Mouse (Mus musculus) midbrain, embryonic 14.5 days (tissue): ENCODE measurements around the gene Iqcd. TPM values are rescaled to one million over a fixed set of nuclear protein-coding genes. Genes with fewer than 3 reads are reported as not detected.

Experiments used
- ATAC-seq: fragments of 200-750 bp; cut with Nextera tagmentation; 2 replicates; pipeline ENCODE4 v1.8.0; 2017; ENCODE audit warnings: moderate number of reproducible peaks, moderate library complexity; ENCODE audit not compliant: low FRiP score, low TSS enrichment
- DNase-seq: peaks from one replicate; pipeline ENCODE4 v3.0.0-alpha.2; 2015
- H3K27ac ChIP-seq: fragments of 300-500 bp; sonication (generic); replicated peaks from 2 replicates; pipeline ENCODE4 v1.5.1; 2014; ENCODE audit warnings: mild to moderate bottlenecking, low read depth, low read length, moderate library complexity
- H3K27me3 ChIP-seq: fragments of 300-500 bp; sonication (generic); 2 replicates; pipeline ENCODE4 v1.6.1; 2014; ENCODE audit warnings: low read length, control low read depth, mixed read lengths; ENCODE audit not compliant: control insufficient read depth, insufficient read depth
- H3K36me3 ChIP-seq: fragments of 300-500 bp; sonication (generic); 2 replicates; pipeline ENCODE4 v1.6.1; 2014; ENCODE audit warnings: low read length, control low read depth; ENCODE audit not compliant: control insufficient read depth, insufficient read depth
- H3K4me1 ChIP-seq: fragments of 300-500 bp; sonication (generic); 2 replicates; pipeline ENCODE4 v1.6.1; 2014; ENCODE audit warnings: mild to moderate bottlenecking, antibody characterized with exemption, low read length, control low read depth; ENCODE audit not compliant: control insufficient read depth, insufficient read depth
- H3K4me2 ChIP-seq: fragments of 300-500 bp; sonication (generic); 2 replicates; pipeline ENCODE4 v1.6.1; 2014; ENCODE audit warnings: mild to moderate bottlenecking, low read length, moderate library complexity
- H3K4me3 ChIP-seq: fragments of 300-500 bp; sonication (generic); replicated peaks from 2 replicates; pipeline ENCODE4 v1.5.1; 2014; ENCODE audit warnings: low read depth, low read length
- H3K9ac ChIP-seq: fragments of 300-500 bp; sonication (generic); replicated peaks from 2 replicates; pipeline ENCODE4 v1.6.1; 2014; ENCODE audit warnings: mild to moderate bottlenecking, low read length, moderate library complexity
- H3K9me3 ChIP-seq: fragments of 300-500 bp; sonication (generic); 2 replicates; pipeline ENCODE4 v1.6.1; 2016; ENCODE audit warnings: low read length, control low read depth, mixed read lengths; ENCODE audit not compliant: control insufficient read depth
- WGBS: fragments of 180-500 bp; shearing (Covaris S2); extraction: QIAGEN DNeasy Blood & Tissue Kit; methylation state at CpG from one replicate; pipeline ENCODE4 v1.1.7; 2014; 5-methylcytosine and 5-hydroxymethylcytosine counted together
- polyA plus RNA-seq: library from polyadenylated mRNA; unstranded; fragments of >200 nt; fragmentation: Nextera tagmentation; extraction: Ambion mirVana; gene quantifications from 2 replicates; pipeline ENCODE4 v1.2.1, GENCODE M21; 2014

Iqcd gene
- polyA plus RNA-seq, 1 experiment from 2014 or later = 1.7 TPM

GRCm38 (mm10) chr5:120648569-120649373 lies 60.0 kb downstream of the Iqcd start, which contains the start of gene Rasal1:
TSS of gene Rasal1 (plus strand) at chr5:120648812.
- Histone ChIP-seq H3K36me3 (no peaks in the 10 kb centered on the region), H3K4me3 (peak within 1 kb of the TSS; percentile 18), H3K27me3 (peaks cover 28% of the 10 kb centered on the region), H3K9ac (no peak within 1 kb of the TSS; the same call in 1 of the 2 replicates), H3K4me2 (peak within 1 kb of the TSS; percentile 44), H3K9me3 (no peaks in the 10 kb centered on the region), H3K27ac (no peak within 1 kb of the TSS), H3K4me1 (peaks cover 7% of the 10 kb centered on the region; the same call in 1 of the 2 replicates)
- DNase-seq (peak; percentile 58), ATAC-seq (no peak)
- WGBS = 1% methylated on average over 52 of the region's 53 CpGs

- Histone ChIP-seq H3K4me1 (peaks cover 7% of the 10 kb centered on the region; the same call in 1 of the 2 replicates), H3K9ac (no peak overlapping the region), H3K4me3 (peak overlapping the region; percentile 18), H3K4me2 (peak overlapping the region; percentile 44), H3K9me3 (no peaks in the 10 kb centered on the region), H3K36me3 (no peaks in the 10 kb centered on the region), H3K27ac (no peak overlapping the region), H3K27me3 (peaks cover 28% of the 10 kb centered on the region)
- DNase-seq (peak; percentile 37), ATAC-seq (no peak)
- 3% methylated on average over 21 of the region's 21 CpGs for WGBS
Observed at GRCm38 (mm10) chr5:120649374-120649933, 60.6 kb downstream of the Iqcd start.

GRCm38 (mm10) chr5:120649938-120650337 lies 61.1 kb downstream of the Iqcd start:
- Histone ChIP-seq H3K4me3 (no peak overlapping the region), H3K27ac (no peak overlapping the region), H3K36me3 (no peaks in the 10 kb centered on the region), H3K4me1 (peaks cover 7% of the 10 kb centered on the region; the same call in 1 of the 2 replicates), H3K9ac (no peak overlapping the region), H3K9me3 (no peaks in the 10 kb centered on the region), H3K4me2 (no peak overlapping the region), H3K27me3 (peaks cover 28% of the 10 kb centered on the region)
- DNase-seq = no peak
- WGBS = 25% methylated on average over 13 of the region's 13 CpGs
- no peak for ATAC-seq

- Histone ChIP-seq H3K27me3 (peaks cover 28% of the 10 kb centered on the region), H3K36me3 (no peaks in the 10 kb centered on the region), H3K4me1 (peaks cover 7% of the 10 kb centered on the region; the same call in 1 of the 2 replicates), H3K27ac (no peak overlapping the region), H3K4me3 (no peak overlapping the region), H3K9ac (no peak overlapping the region), H3K9me3 (no peaks in the 10 kb centered on the region), H3K4me2 (no peak overlapping the region)
- DNase-seq (no peak), ATAC-seq (no peak)
- 83% methylated on average over 5 of the region's 5 CpGs for WGBS
Observed at GRCm38 (mm10) chr5:120651230-120651629, 62.4 kb downstream of the Iqcd start.

- no peak overlapping the region for H3K4me3 ChIP-seq
- WGBS = 83% methylated on average over 28 of the region's 28 CpGs
- no peak overlapping the region for H3K9ac ChIP-seq
- H3K27ac ChIP-seq = no peak overlapping the region
- peaks cover 18% of the 10 kb centered on the region for H3K27me3 ChIP-seq
- DNase-seq (no peak), ATAC-seq (no peak)
- no peak overlapping the region for H3K4me2 ChIP-seq
- no peaks in the 10 kb centered on the region for H3K36me3 ChIP-seq
- peaks cover 7% of the 10 kb centered on the region; the same call in 1 of the 2 replicates for H3K4me1 ChIP-seq
- H3K9me3 ChIP-seq = no peaks in the 10 kb centered on the region
Observed at GRCm38 (mm10) chr5:120652915-120653701, 64.3 kb downstream of the Iqcd start.

- no peak for DNase-seq
- Histone ChIP-seq H3K4me3 (no peak overlapping the region), H3K9me3 (no peaks in the 10 kb centered on the region), H3K27me3 (peaks cover 14% of the 10 kb centered on the region), H3K4me1 (peaks cover 3% of the 10 kb centered on the region; the same call in 1 of the 2 replicates), H3K27ac (no peak overlapping the region), H3K36me3 (no peaks in the 10 kb centered on the region), H3K4me2 (no peak overlapping the region), H3K9ac (no peak overlapping the region)
- 87% methylated on average over 2 of the region's 2 CpGs for WGBS
- no peak for ATAC-seq
Observed at GRCm38 (mm10) chr5:120653873-120654272, 65.1 kb downstream of the Iqcd start.

GRCm38 (mm10) chr5:120656281-120656751 lies 67.5 kb downstream of the Iqcd start:
- Histone ChIP-seq H3K36me3 (no peaks in the 10 kb centered on the region), H3K4me3 (no peak overlapping the region), H3K4me2 (no peak overlapping the region), H3K9ac (no peak overlapping the region), H3K9me3 (no peaks in the 10 kb centered on the region), H3K27me3 (no peaks in the 10 kb centered on the region), H3K4me1 (no peaks in the 10 kb centered on the region), H3K27ac (no peak overlapping the region)
- DNase-seq (no peak), ATAC-seq (no peak)
- WGBS = 86% methylated on average over 12 of the region's 12 CpGs
